Mouse (Mus musculus): ENCODE measurements around the gene H2afy2. TPM values are rescaled to one million over a fixed set of nuclear protein-coding genes. Genes with fewer than 3 reads are reported as not detected.

The H2afy2 gene
- polyA plus RNA-seq (2012; rRNA removed) (1.1 and 1.7 TPM in 2 replicates), polyA plus RNA-seq (2014; fragmentation: Nextera tagmentation; extraction: Ambion mirVana) (1.1 and 1.5 TPM in 2 replicates)

DNA sequence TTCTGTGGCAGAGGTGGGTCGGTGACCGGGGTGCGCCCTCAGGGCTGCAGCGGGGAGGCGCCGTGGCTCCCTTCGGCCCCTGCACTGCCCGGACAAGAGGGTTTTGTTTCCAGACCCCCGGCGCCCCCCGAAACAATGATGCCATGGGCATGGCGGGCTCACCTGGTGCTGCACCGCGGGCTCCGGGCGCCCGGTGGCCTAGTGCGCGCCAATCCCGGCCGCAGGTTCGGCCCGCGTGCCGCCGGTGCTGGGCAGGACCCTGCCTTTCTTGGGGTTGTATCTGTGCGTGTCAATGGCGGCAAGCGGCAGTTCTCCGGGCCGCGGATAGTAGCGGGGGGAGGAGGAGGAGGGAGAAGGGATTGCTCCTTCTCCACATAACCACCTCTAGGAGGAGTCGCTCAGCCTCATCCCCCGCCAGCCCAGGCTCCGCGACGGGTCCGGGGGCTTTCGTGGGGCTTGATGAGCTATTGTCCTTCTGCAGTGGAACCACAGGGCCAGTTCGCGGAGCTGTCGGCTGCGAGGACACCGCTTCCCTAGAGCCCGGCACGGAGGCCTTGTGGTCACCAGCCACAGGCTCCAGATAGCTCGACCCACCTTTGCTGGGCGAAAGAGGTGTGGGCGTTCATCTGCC, at the start of gene H2afy2:
Gene H2afy2, minus strand, starts transcription at position 527 of the 631 bp plus-strand sequence.
- peak within 1 kb of the TSS; percentile 61 for H3K4me2 ChIP-seq (ENCODE audit: low read depth)
- TF ChIP-seq EP300 (IDR thresholded peaks at IDR 0.05; ENCODE audit: low read depth) (no peak), CTCF (IDR thresholded peaks at IDR 0.05; ENCODE audit: low read depth) (no peak; the same call in 1 of the 2 replicates)
- H3K4me1 ChIP-seq (replicated peaks; ENCODE audit: control insufficient read depth in 2 of 2, insufficient read depth in 2 of 2, low read length in 1 of 2): peaks cover 0 to 5% of the 10 kb centered on the region in 2 experiments; a peak in 1 of 4 replicates
- under 1% methylated on average over 50 of the region's 50 CpGs for WGBS (ENCODE audit: insufficient replicate concordance)
- H3K9me3 ChIP-seq (ENCODE audit: control insufficient read depth, low read length): no peaks in the 10 kb centered on the region
- ATAC-seq (ENCODE audit: insufficient read depth) (no peak), DNase-seq (ENCODE audit: low read depth in 3 of 3, low spot score in 3 of 3) (no peak)
- H3K27ac ChIP-seq: no peak within 1 kb of the TSS
- H3K9ac ChIP-seq (replicated peaks): peak within 1 kb of the TSS; percentile 18; the same call in 1 of the 2 replicates
- H3K36me3 ChIP-seq (replicated peaks; ENCODE audit: control insufficient read depth, insufficient read depth, low read depth): no peaks in the 10 kb centered on the region
- peak within 1 kb of the TSS; percentile 39 to 57 for H3K4me3 ChIP-seq (ENCODE audit: insufficient read depth in 1 of 2, low read depth in 2 of 2, low read length in 2 of 2)
- H3K27me3 ChIP-seq (ENCODE audit: control insufficient read depth, insufficient read depth, low read length): peaks cover 31% of the 10 kb centered on the region

DNA sequence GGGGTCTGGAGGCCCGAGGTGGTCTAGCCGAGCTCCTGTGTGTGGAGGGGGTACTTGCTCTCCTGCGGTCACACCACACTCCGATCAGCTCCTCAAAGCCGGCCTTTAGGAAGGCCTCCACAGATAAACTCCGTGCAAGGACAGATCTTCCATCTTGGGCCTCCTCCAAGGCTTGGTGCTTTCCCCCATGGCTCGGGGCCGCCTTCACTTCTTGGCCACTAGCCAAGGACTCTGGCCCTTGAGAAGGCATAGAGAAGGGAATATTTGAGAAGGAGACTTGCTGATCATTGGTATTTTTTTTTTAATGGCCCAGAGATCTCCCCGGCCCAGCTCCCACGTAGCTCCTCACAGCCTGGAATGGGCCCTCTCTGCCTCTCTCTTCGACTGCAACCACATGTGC, 48.8 kb upstream of the H2afy2 start:
- Histone ChIP-seq H3K9me3 (ENCODE audit: control insufficient read depth, low read length) (no peaks in the 10 kb centered on the region), H3K27ac (no peak overlapping the region), H3K4me2 (ENCODE audit: low read depth) (no peak overlapping the region), H3K36me3 (replicated peaks; ENCODE audit: control insufficient read depth, insufficient read depth, low read depth) (no peaks in the 10 kb centered on the region), H3K27me3 (ENCODE audit: control insufficient read depth, insufficient read depth, low read length) (no peaks in the 10 kb centered on the region), H3K9ac (replicated peaks) (no peak overlapping the region), H3K4me3 (ENCODE audit: insufficient read depth in 1 of 2, low read depth in 2 of 2, low read length in 2 of 2) (no peak overlapping the region), H3K4me1 (replicated peaks; ENCODE audit: control insufficient read depth in 2 of 2, insufficient read depth in 2 of 2, low read length in 1 of 2) (no peaks in the 10 kb centered on the region)
- DNase-seq (ENCODE audit: low read depth in 3 of 3, low spot score in 3 of 3): no peak
- no peak for TF ChIP-seq EP300 (IDR thresholded peaks at IDR 0.05; ENCODE audit: low read depth)
- TF ChIP-seq CTCF (IDR thresholded peaks at IDR 0.05; ENCODE audit: low read depth): no peak
- WGBS (ENCODE audit: insufficient replicate concordance): 59% methylated on average over 11 of the region's 11 CpGs
- ATAC-seq (ENCODE audit: insufficient read depth): no peak

DNA sequence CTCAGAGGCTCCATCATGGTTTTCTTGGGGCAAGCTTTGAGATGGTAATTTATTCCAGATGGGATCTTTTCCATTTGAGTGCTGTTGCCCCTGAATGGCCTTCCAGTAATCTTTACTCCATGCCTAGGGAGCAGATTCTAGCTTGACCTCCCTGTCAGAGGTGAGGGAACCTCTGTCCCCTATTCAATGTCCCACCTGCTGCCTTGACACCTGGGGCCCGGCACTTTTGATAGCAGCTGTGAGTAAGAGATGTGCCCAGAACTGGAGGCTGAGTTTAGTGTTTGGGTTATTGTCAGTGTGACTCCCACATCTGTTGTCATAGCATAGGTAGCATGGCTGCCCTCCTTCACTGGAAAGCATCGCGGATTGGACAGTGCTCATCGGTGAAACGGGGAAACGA, 47.8 kb upstream of the H2afy2 start:
- TF ChIP-seq EP300 (IDR thresholded peaks at IDR 0.05; ENCODE audit: low read depth) (no peak), CTCF (IDR thresholded peaks at IDR 0.05; ENCODE audit: low read depth) (no peak)
- 84% methylated on average over 6 of the region's 6 CpGs for WGBS (ENCODE audit: insufficient replicate concordance)
- no peaks in the 10 kb centered on the region for H3K27me3 ChIP-seq (ENCODE audit: control insufficient read depth, insufficient read depth, low read length)
- no peak overlapping the region for H3K4me3 ChIP-seq (ENCODE audit: insufficient read depth in 1 of 2, low read depth in 2 of 2, low read length in 2 of 2)
- H3K9me3 ChIP-seq (ENCODE audit: control insufficient read depth, low read length): no peaks in the 10 kb centered on the region
- no peaks in the 10 kb centered on the region for H3K36me3 ChIP-seq (replicated peaks; ENCODE audit: control insufficient read depth, insufficient read depth, low read depth)
- ATAC-seq (ENCODE audit: insufficient read depth) (no peak), DNase-seq (ENCODE audit: low read depth in 3 of 3, low spot score in 3 of 3) (no peak)
- H3K27ac ChIP-seq: no peak overlapping the region
- no peak overlapping the region for H3K4me2 ChIP-seq (ENCODE audit: low read depth)
- H3K9ac ChIP-seq (replicated peaks): no peak overlapping the region
- no peaks in the 10 kb centered on the region for H3K4me1 ChIP-seq (replicated peaks; ENCODE audit: control insufficient read depth in 2 of 2, insufficient read depth in 2 of 2, low read length in 1 of 2)

DNA sequence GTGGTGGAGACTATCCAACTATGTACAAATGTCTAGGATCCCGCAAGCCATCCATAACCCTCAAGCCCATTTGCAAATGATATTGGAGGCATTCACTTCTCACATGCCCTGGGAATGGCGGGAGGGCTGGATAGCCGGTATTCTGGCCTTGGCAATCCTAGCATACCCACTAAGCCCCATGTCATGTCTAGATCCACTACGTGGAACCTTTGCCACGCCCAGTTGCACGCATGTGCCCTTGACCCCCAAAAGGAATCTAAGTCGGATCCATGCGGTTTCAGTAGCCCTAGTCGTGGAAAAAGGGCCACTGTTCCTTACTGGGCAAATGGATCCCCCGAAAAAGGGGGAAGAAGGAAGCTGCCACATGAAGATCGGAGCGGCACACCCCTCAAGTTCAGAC, 47.3 kb upstream of the H2afy2 start:
- no peak for TF ChIP-seq EP300 (IDR thresholded peaks at IDR 0.05; ENCODE audit: low read depth)
- TF ChIP-seq CTCF (IDR thresholded peaks at IDR 0.05; ENCODE audit: low read depth): no peak
- Histone ChIP-seq H3K27ac (no peak overlapping the region), H3K36me3 (replicated peaks; ENCODE audit: control insufficient read depth, insufficient read depth, low read depth) (no peaks in the 10 kb centered on the region), H3K27me3 (ENCODE audit: control insufficient read depth, insufficient read depth, low read length) (no peaks in the 10 kb centered on the region), H3K9ac (replicated peaks) (no peak overlapping the region), H3K9me3 (ENCODE audit: control insufficient read depth, low read length) (no peaks in the 10 kb centered on the region), H3K4me3 (ENCODE audit: insufficient read depth in 1 of 2, low read depth in 2 of 2, low read length in 2 of 2) (no peak overlapping the region), H3K4me2 (ENCODE audit: low read depth) (no peak overlapping the region), H3K4me1 (replicated peaks; ENCODE audit: control insufficient read depth in 2 of 2, insufficient read depth in 2 of 2, low read length in 1 of 2) (no peaks in the 10 kb centered on the region)
- WGBS (ENCODE audit: insufficient replicate concordance): 61% methylated on average over 12 of the region's 12 CpGs
- ATAC-seq (ENCODE audit: insufficient read depth) (no peak), DNase-seq (ENCODE audit: low read depth in 3 of 3, low spot score in 3 of 3) (no peak)

DNA sequence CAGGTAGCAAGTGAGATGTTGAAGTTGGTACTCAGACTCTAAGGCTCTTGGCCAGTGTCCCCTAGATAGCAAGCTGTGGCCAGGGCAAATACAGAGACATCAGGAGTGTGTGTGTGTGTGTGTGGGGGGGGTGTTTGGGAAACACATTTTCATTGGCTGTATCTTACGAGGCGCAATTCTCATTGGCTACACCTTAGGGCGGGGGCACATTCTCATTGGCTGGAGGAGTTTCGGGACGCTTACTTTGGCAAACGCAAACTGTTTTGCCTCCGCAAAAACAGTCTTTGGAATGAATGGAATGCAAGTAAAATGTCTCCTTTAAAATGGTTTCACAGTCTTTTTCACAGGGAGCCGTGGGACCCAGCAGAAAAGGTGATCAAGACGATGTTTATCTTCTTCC, 46.9 kb upstream of the H2afy2 start:
- H3K36me3 ChIP-seq (replicated peaks; ENCODE audit: control insufficient read depth, insufficient read depth, low read depth): no peaks in the 10 kb centered on the region
- H3K9ac ChIP-seq (replicated peaks): no peak overlapping the region
- whole genome bisulfite sequencing (ENCODE audit: insufficient replicate concordance): 44% methylated on average over 9 of the region's 9 CpGs
- ATAC-seq (ENCODE audit: insufficient read depth) (no peak), DNase-seq (ENCODE audit: low read depth in 3 of 3, low spot score in 3 of 3) (no peak)
- no peaks in the 10 kb centered on the region for H3K4me1 ChIP-seq (replicated peaks; ENCODE audit: control insufficient read depth in 2 of 2, insufficient read depth in 2 of 2, low read length in 1 of 2)
- no peak overlapping the region for H3K4me3 ChIP-seq (ENCODE audit: insufficient read depth in 1 of 2, low read depth in 2 of 2, low read length in 2 of 2)
- H3K4me2 ChIP-seq (ENCODE audit: low read depth): no peak overlapping the region
- no peak overlapping the region for H3K27ac ChIP-seq
- H3K9me3 ChIP-seq (ENCODE audit: control insufficient read depth, low read length): no peaks in the 10 kb centered on the region
- H3K27me3 ChIP-seq (ENCODE audit: control insufficient read depth, insufficient read depth, low read length): no peaks in the 10 kb centered on the region
- TF ChIP-seq CTCF (IDR thresholded peaks at IDR 0.05; ENCODE audit: low read depth) (no peak), EP300 (IDR thresholded peaks at IDR 0.05; ENCODE audit: low read depth) (no peak)
